Mouse (Mus musculus): ENCODE data around the gene Sec22b. TPM values are rescaled to one million over a fixed set of nuclear protein-coding genes. Genes with fewer than 3 reads are reported as not detected.

Gene Sec22b
- polyA plus RNA-seq, 1 experiment from 2014 or later, result 111 TPM

GRCm38 (mm10) chr3:97934331-97935300, 33.6 kb downstream of the Sec22b start:
- Histone ChIP-seq H3K9me3 (ENCODE audit: control insufficient read depth, low read length) (no peaks in the 10 kb centered on the region), H3K4me1 (ENCODE audit: control insufficient read depth, insufficient read depth, low read length) (peaks cover 19% of the 10 kb centered on the region), H3K9ac (replicated peaks; ENCODE audit: low read depth, low read length) (no peak overlapping the region), H3K36me3 (ENCODE audit: control insufficient read depth, insufficient read depth, low read length) (no peaks in the 10 kb centered on the region), H3K4me3 (ENCODE audit: low read depth, low read length) (no peak overlapping the region), H3K27me3 (ENCODE audit: control insufficient read depth, insufficient read depth, low read length) (no peaks in the 10 kb centered on the region), H3K4me2 (ENCODE audit: low read depth, low read length) (no peak overlapping the region), H3K27ac (ENCODE audit: low read depth, low read length) (no peak overlapping the region)
- 88% methylated on average over 6 of the region's 6 CpGs for WGBS
- no peak for ATAC-seq (ENCODE audit: low read depth)

GRCm38 (mm10) chr3:97937068-97937944, 36.3 kb downstream of the Sec22b start:
- 21% methylated on average over 17 of the region's 17 CpGs for WGBS
- Histone ChIP-seq H3K36me3 (ENCODE audit: control insufficient read depth, insufficient read depth, low read length) (no peaks in the 10 kb centered on the region), H3K4me1 (ENCODE audit: control insufficient read depth, insufficient read depth, low read length) (peaks cover 27% of the 10 kb centered on the region), H3K27me3 (ENCODE audit: control insufficient read depth, insufficient read depth, low read length) (no peaks in the 10 kb centered on the region), H3K27ac (ENCODE audit: low read depth, low read length) (no peak overlapping the region), H3K4me2 (ENCODE audit: low read depth, low read length) (no peak overlapping the region), H3K9ac (replicated peaks; ENCODE audit: low read depth, low read length) (no peak overlapping the region), H3K9me3 (ENCODE audit: control insufficient read depth, low read length) (no peaks in the 10 kb centered on the region), H3K4me3 (ENCODE audit: low read depth, low read length) (no peak overlapping the region)
- ATAC-seq (ENCODE audit: low read depth), result peak; percentile 29; the same call in 1 of the 2 replicates

GRCm38 (mm10) chr3:97937945-97938266, 36.9 kb downstream of the Sec22b start:
- no peaks in the 10 kb centered on the region for H3K36me3 ChIP-seq (ENCODE audit: control insufficient read depth, insufficient read depth, low read length)
- no peak overlapping the region for H3K9ac ChIP-seq (replicated peaks; ENCODE audit: low read depth, low read length)
- H3K4me2 ChIP-seq (ENCODE audit: low read depth, low read length), result no peak overlapping the region
- no peaks in the 10 kb centered on the region for H3K9me3 ChIP-seq (ENCODE audit: control insufficient read depth, low read length)
- 21% methylated on average over 6 of the region's 6 CpGs for WGBS
- no peak overlapping the region for H3K27ac ChIP-seq (ENCODE audit: low read depth, low read length)
- no peak for ATAC-seq (ENCODE audit: low read depth)
- no peak overlapping the region for H3K4me3 ChIP-seq (ENCODE audit: low read depth, low read length)
- no peaks in the 10 kb centered on the region for H3K27me3 ChIP-seq (ENCODE audit: control insufficient read depth, insufficient read depth, low read length)
- H3K4me1 ChIP-seq (ENCODE audit: control insufficient read depth, insufficient read depth, low read length), result peaks cover 28% of the 10 kb centered on the region; the same call in 1 of the 2 replicates

GRCm38 (mm10) chr3:97938814-97939526, 38.0 kb downstream of the Sec22b start:
- H3K9me3 ChIP-seq (ENCODE audit: control insufficient read depth, low read length), result no peaks in the 10 kb centered on the region
- peak overlapping the region; percentile 57; the same call in 1 of the 2 replicates for H3K27ac ChIP-seq (ENCODE audit: low read depth, low read length)
- peaks cover 28% of the 10 kb centered on the region; the same call in 1 of the 2 replicates for H3K4me1 ChIP-seq (ENCODE audit: control insufficient read depth, insufficient read depth, low read length)
- H3K36me3 ChIP-seq (ENCODE audit: control insufficient read depth, insufficient read depth, low read length), result no peaks in the 10 kb centered on the region
- H3K9ac ChIP-seq (replicated peaks; ENCODE audit: low read depth, low read length), result no peak overlapping the region
- 19% methylated on average over 7 of the region's 7 CpGs for WGBS
- H3K4me3 ChIP-seq (ENCODE audit: low read depth, low read length), result no peak overlapping the region
- H3K27me3 ChIP-seq (ENCODE audit: control insufficient read depth, insufficient read depth, low read length), result no peaks in the 10 kb centered on the region
- ATAC-seq (ENCODE audit: low read depth), result 0 out of 2 replicates have a peak, but pooled peaks have one; percentile 10
- H3K4me2 ChIP-seq (ENCODE audit: low read depth, low read length), result no peak overlapping the region

- H3K27ac ChIP-seq (ENCODE audit: low read depth, low read length), result peak overlapping the region; percentile 57; the same call in 1 of the 2 replicates
- no peaks in the 10 kb centered on the region for H3K36me3 ChIP-seq (ENCODE audit: control insufficient read depth, insufficient read depth, low read length)
- H3K27me3 ChIP-seq (ENCODE audit: control insufficient read depth, insufficient read depth, low read length), result no peaks in the 10 kb centered on the region
- no peak overlapping the region for H3K4me2 ChIP-seq (ENCODE audit: low read depth, low read length)
- no peak overlapping the region for H3K4me3 ChIP-seq (ENCODE audit: low read depth, low read length)
- no peak for ATAC-seq (ENCODE audit: low read depth)
- no peak overlapping the region for H3K9ac ChIP-seq (replicated peaks; ENCODE audit: low read depth, low read length)
- 3% methylated on average over 10 of the region's 10 CpGs for WGBS
- peaks cover 28% of the 10 kb centered on the region; the same call in 1 of the 2 replicates for H3K4me1 ChIP-seq (ENCODE audit: control insufficient read depth, insufficient read depth, low read length)
- no peaks in the 10 kb centered on the region for H3K9me3 ChIP-seq (ENCODE audit: control insufficient read depth, low read length)
These were observed 38.9 kb downstream of the Sec22b start for GRCm38 (mm10) chr3:97939626-97940510.

- no peak overlapping the region for H3K9ac ChIP-seq (replicated peaks; ENCODE audit: low read depth, low read length)
- H3K36me3 ChIP-seq (ENCODE audit: control insufficient read depth, insufficient read depth, low read length), result no peaks in the 10 kb centered on the region
- peaks cover 28% of the 10 kb centered on the region; the same call in 1 of the 2 replicates for H3K4me1 ChIP-seq (ENCODE audit: control insufficient read depth, insufficient read depth, low read length)
- no peak overlapping the region for H3K4me2 ChIP-seq (ENCODE audit: low read depth, low read length)
- peak overlapping the region; percentile 44; the same call in 1 of the 2 replicates for H3K27ac ChIP-seq (ENCODE audit: low read depth, low read length)
- no peak overlapping the region for H3K4me3 ChIP-seq (ENCODE audit: low read depth, low read length)
- 14% methylated on average over 9 of the region's 9 CpGs for WGBS
- no peak for ATAC-seq (ENCODE audit: low read depth)
- no peaks in the 10 kb centered on the region for H3K27me3 ChIP-seq (ENCODE audit: control insufficient read depth, insufficient read depth, low read length)
- H3K9me3 ChIP-seq (ENCODE audit: control insufficient read depth, low read length), result no peaks in the 10 kb centered on the region
These were observed 39.7 kb downstream of the Sec22b start for GRCm38 (mm10) chr3:97940511-97941204.

- no peak for ATAC-seq (ENCODE audit: low read depth)
- H3K36me3 ChIP-seq (ENCODE audit: control insufficient read depth, insufficient read depth, low read length), result no peaks in the 10 kb centered on the region
- no peaks in the 10 kb centered on the region for H3K27me3 ChIP-seq (ENCODE audit: control insufficient read depth, insufficient read depth, low read length)
- no peak overlapping the region for H3K4me2 ChIP-seq (ENCODE audit: low read depth, low read length)
- 37% methylated on average over 11 of the region's 11 CpGs for whole genome bisulfite sequencing
- no peak overlapping the region for H3K9ac ChIP-seq (replicated peaks; ENCODE audit: low read depth, low read length)
- no peaks in the 10 kb centered on the region for H3K9me3 ChIP-seq (ENCODE audit: control insufficient read depth, low read length)
- peaks cover 28% of the 10 kb centered on the region; the same call in 1 of the 2 replicates for H3K4me1 ChIP-seq (ENCODE audit: control insufficient read depth, insufficient read depth, low read length)
- H3K27ac ChIP-seq (ENCODE audit: low read depth, low read length), result no peak overlapping the region
- H3K4me3 ChIP-seq (ENCODE audit: low read depth, low read length), result no peak overlapping the region
These were observed 40.7 kb downstream of the Sec22b start for GRCm38 (mm10) chr3:97941440-97942259.
